Mouse (Mus musculus): ENCODE results near the gene Alg13. TPM values are rescaled to one million over a fixed set of nuclear protein-coding genes. Genes with fewer than 3 reads are reported as not detected.

Alg13 gene
- 11.6 and 13.8 TPM in 2 replicates for polyA plus RNA-seq (2014; fragmentation: Nextera tagmentation; extraction: Ambion mirVana)

DNA sequence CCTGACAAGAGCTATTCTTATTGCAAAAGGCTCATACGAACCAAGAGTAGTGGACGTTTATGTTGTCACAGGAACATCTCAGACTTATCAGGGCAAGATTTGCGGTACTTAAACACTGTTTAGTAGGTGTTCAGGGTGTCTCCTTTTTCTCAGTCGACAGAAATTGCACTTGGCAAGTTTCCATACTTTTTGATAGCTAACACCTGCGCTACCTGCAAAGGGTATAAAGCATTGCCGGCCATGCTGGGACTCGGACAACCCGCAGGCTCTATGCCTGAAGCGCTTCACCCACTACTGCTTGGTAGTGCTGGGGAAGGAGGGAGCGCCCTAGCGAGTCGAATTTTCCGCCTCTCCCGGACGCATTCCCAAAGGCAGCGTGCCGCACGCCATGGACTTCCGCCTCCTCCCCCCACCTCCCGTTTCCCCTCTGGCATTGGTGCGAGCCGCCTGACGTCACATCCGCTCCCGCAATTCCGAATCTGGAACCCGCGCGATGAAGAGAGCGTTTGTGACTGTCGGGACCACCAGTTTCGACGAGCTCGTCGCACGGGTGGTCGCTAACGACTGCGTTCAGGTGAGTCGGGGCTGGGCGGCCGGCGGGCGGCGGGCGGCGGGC lies at the start of gene Alg13:
Gene Alg13, plus strand, starts transcription at position 257 of the 616 bp plus-strand sequence.
- WGBS = 14% methylated on average over 47 of the region's 47 CpGs

DNA sequence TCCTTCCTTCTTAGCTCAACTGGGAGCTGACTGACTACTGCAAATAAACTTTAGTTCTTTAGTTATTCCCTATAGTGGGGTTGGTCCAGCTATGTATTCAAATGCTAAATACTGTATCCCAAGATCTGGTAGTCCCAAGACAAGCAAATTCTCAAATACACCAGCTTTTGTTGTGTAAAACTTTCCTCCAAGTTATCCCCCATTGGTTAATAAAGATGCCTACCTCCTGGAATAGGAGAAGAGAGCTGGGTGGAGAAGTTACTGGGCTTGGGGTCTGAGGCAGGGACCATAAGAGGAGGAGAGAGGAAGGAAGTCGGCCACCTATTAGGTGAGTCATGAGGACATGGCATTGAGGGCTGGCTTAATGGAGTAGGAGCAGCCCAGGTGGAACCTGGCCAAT lies 49.0 kb upstream of the Alg13 start:
- no peak for ATAC-seq (ENCODE audit: insufficient number of reproducible peaks, insufficient read depth, low FRiP score, low read depth)
- Histone ChIP-seq H3K9ac (ENCODE audit: low read length) (no peak overlapping the region), H3K4me3 (ENCODE audit: control insufficient read depth in 1 of 2, insufficient read depth in 1 of 2, low read depth in 1 of 2, low read length in 2 of 2) (no peak overlapping the region), H3K4me2 (ENCODE audit: low read length) (no peak overlapping the region), H3K36me3 (ENCODE audit: control insufficient read depth, insufficient read depth, low read length) (no peaks in the 10 kb centered on the region), H3K4me1 (ENCODE audit: control insufficient read depth in 2 of 2, insufficient read depth in 2 of 2, low read length in 2 of 2) (no peaks in the 10 kb centered on the region), H3K27me3 (ENCODE audit: control insufficient read depth, insufficient read depth, low read length) (no peaks in the 10 kb centered on the region), H3K27ac (replicated peaks in 1 of 2; ENCODE audit: control insufficient read depth in 1 of 2, insufficient read depth in 1 of 2, low read depth in 2 of 2, low read length in 2 of 2) (no peak overlapping the region), H3K9me3 (ENCODE audit: control insufficient read depth, low read length) (no peaks in the 10 kb centered on the region)
- WGBS = 59% methylated on average over 1 of the region's 1 CpGs

More for the DNA sequence above, at the start of gene Alg13:
- Histone ChIP-seq H3K4me1 (ENCODE audit: control insufficient read depth in 2 of 2, insufficient read depth in 2 of 2, low read length in 2 of 2) (no peaks in the 10 kb centered on the region; a peak in 1 of 4 replicates), H3K9ac (ENCODE audit: low read length) (peak within 1 kb of the TSS; percentile 77), H3K27ac (replicated peaks in 1 of 2; ENCODE audit: control insufficient read depth in 1 of 2, insufficient read depth in 1 of 2, low read depth in 2 of 2, low read length in 2 of 2) (peak within 1 kb of the TSS in 1 of 2 experiments; percentile 25; a peak in 2 of 4 replicates), H3K36me3 (ENCODE audit: control insufficient read depth, insufficient read depth, low read length) (no peaks in the 10 kb centered on the region), H3K27me3 (ENCODE audit: control insufficient read depth, insufficient read depth, low read length) (no peaks in the 10 kb centered on the region), H3K4me2 (ENCODE audit: low read length) (peak within 1 kb of the TSS; percentile 80), H3K4me3 (ENCODE audit: control insufficient read depth in 1 of 2, insufficient read depth in 1 of 2, low read depth in 1 of 2, low read length in 2 of 2) (peak within 1 kb of the TSS; percentile 63 to 84), H3K9me3 (ENCODE audit: control insufficient read depth, low read length) (no peaks in the 10 kb centered on the region)
- ATAC-seq (ENCODE audit: insufficient number of reproducible peaks, insufficient read depth, low FRiP score, low read depth) = peak; percentile 81; the same call in 1 of the 2 replicates

DNA sequence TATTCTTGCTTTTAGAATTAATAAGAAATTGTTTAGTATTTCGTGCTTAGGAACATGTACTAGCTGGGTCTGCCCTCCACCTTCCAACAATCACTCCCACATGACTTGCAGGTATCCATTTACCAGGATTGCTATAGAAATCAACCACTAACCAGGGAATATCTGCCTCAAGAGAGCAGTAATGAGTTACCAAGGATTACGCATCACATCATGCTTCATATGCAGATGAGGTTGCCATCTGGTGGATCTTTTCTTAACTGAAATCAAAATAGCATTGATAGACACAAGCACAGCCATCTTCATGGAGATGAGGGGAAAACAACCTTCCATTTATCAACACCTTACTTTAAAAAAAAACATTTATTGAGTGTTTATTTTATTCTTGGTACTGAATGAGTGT lies 16.1 kb upstream of the Alg13 start:
- 78% methylated on average over 2 of the region's 2 CpGs for WGBS
- ATAC-seq (ENCODE audit: insufficient number of reproducible peaks, insufficient read depth, low FRiP score, low read depth) = no peak
- H3K36me3 ChIP-seq (ENCODE audit: control insufficient read depth, insufficient read depth, low read length) = no peaks in the 10 kb centered on the region

DNA sequence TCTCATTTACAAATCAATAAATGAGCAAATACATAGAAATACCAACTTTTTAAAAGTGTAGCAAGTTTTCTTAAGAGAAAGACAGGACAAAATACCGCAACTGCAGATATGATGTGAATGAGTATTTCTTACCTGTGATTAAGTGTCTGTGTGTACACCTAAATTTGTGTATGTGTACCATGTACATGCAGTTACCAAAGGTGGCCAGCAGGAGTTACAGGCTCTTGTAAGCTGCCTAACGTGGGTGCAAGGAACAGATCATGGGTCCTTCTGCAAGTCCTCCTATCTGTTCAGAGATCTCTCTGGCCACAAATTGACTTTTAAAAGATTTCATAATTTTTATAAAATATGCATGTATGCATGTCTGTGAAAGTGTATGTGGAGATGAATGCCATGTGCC lies 11.9 kb upstream of the Alg13 start:
- H3K9me3 ChIP-seq (ENCODE audit: control insufficient read depth, low read length) = no peaks in the 10 kb centered on the region
- H3K4me1 ChIP-seq (ENCODE audit: control insufficient read depth in 2 of 2, insufficient read depth in 2 of 2, low read length in 2 of 2) = no peaks in the 10 kb centered on the region
- no peak overlapping the region for H3K4me3 ChIP-seq (ENCODE audit: control insufficient read depth in 1 of 2, insufficient read depth in 1 of 2, low read depth in 1 of 2, low read length in 2 of 2)
- H3K36me3 ChIP-seq (ENCODE audit: control insufficient read depth, insufficient read depth, low read length) = no peaks in the 10 kb centered on the region
- H3K27ac ChIP-seq (replicated peaks in 1 of 2; ENCODE audit: control insufficient read depth in 1 of 2, insufficient read depth in 1 of 2, low read depth in 2 of 2, low read length in 2 of 2) = no peak overlapping the region
- no peaks in the 10 kb centered on the region for H3K27me3 ChIP-seq (ENCODE audit: control insufficient read depth, insufficient read depth, low read length)
- WGBS = 87% methylated on average over 2 of the region's 2 CpGs
- no peak for ATAC-seq (ENCODE audit: insufficient number of reproducible peaks, insufficient read depth, low FRiP score, low read depth)
- no peak overlapping the region for H3K4me2 ChIP-seq (ENCODE audit: low read length)
- H3K9ac ChIP-seq (ENCODE audit: low read length) = no peak overlapping the region

More for the DNA sequence above, 16.1 kb upstream of the Alg13 start:
- no peaks in the 10 kb centered on the region for H3K9me3 ChIP-seq (ENCODE audit: control insufficient read depth, low read length)
- H3K4me2 ChIP-seq (ENCODE audit: low read length) = no peak overlapping the region
- H3K27ac ChIP-seq (replicated peaks in 1 of 2; ENCODE audit: control insufficient read depth in 1 of 2, insufficient read depth in 1 of 2, low read depth in 2 of 2, low read length in 2 of 2) = no peak overlapping the region
- no peak overlapping the region for H3K4me3 ChIP-seq (ENCODE audit: control insufficient read depth in 1 of 2, insufficient read depth in 1 of 2, low read depth in 1 of 2, low read length in 2 of 2)
- no peak overlapping the region for H3K9ac ChIP-seq (ENCODE audit: low read length)
- no peaks in the 10 kb centered on the region for H3K4me1 ChIP-seq (ENCODE audit: control insufficient read depth in 2 of 2, insufficient read depth in 2 of 2, low read length in 2 of 2)
- H3K27me3 ChIP-seq (ENCODE audit: control insufficient read depth, insufficient read depth, low read length) = no peaks in the 10 kb centered on the region

DNA sequence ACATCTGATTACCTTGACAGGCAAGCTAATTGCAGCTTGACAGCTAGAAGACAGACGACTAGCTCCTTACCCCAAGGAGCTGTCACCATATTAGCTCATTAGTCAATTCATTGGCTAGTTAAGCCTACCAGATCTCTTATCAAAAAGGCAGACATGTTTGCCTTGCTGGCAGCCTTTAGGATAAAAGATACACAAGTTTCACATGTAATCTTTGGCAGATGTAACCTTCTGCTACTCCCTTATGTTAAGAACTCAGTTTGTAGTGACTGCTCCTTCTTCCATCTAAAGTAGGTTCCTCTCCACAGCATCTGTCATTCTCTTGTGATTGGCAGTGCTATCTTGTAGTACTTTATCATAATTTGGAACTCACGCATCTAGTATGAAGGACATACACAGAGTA lies 3.6 kb upstream of the Alg13 start:
- H3K9me3 ChIP-seq (ENCODE audit: control insufficient read depth, low read length) = no peaks in the 10 kb centered on the region
- no peaks in the 10 kb centered on the region for H3K27me3 ChIP-seq (ENCODE audit: control insufficient read depth, insufficient read depth, low read length)
- no peak overlapping the region for H3K9ac ChIP-seq (ENCODE audit: low read length)
- H3K36me3 ChIP-seq (ENCODE audit: control insufficient read depth, insufficient read depth, low read length) = no peaks in the 10 kb centered on the region
- no peak overlapping the region for H3K27ac ChIP-seq (replicated peaks in 1 of 2; ENCODE audit: control insufficient read depth in 1 of 2, insufficient read depth in 1 of 2, low read depth in 2 of 2, low read length in 2 of 2)
- 60% methylated on average over 2 of the region's 2 CpGs for WGBS
- ATAC-seq (ENCODE audit: insufficient number of reproducible peaks, insufficient read depth, low FRiP score, low read depth) = no peak
- no peak overlapping the region for H3K4me3 ChIP-seq (ENCODE audit: control insufficient read depth in 1 of 2, insufficient read depth in 1 of 2, low read depth in 1 of 2, low read length in 2 of 2)
- H3K4me2 ChIP-seq (ENCODE audit: low read length) = no peak overlapping the region
- H3K4me1 ChIP-seq (ENCODE audit: control insufficient read depth in 2 of 2, insufficient read depth in 2 of 2, low read length in 2 of 2) = no peaks in the 10 kb centered on the region; a peak in 1 of 4 replicates

DNA sequence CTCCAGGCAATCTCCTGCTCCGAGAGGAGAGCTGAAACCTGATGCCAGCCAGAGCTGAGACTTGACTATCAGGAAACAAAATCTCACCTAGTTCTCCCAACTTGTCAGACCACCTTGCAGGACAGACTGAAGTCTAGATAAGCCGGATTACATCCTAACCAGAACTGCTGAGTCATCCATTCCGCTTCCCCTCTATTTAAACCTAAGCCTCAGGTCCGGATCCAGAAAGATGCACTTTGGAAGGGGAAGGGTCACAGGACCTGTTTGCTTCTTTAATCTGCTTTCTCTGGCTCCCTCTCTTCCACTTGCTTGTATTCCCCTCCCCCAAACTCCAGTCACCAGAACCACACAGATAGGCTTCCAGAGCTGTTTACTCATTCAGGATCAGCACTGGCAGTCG lies 2.6 kb upstream of the Alg13 start:
- no peak overlapping the region for H3K27ac ChIP-seq (replicated peaks in 1 of 2; ENCODE audit: control insufficient read depth in 1 of 2, insufficient read depth in 1 of 2, low read depth in 2 of 2, low read length in 2 of 2)
- H3K9ac ChIP-seq (ENCODE audit: low read length) = no peak overlapping the region
- H3K27me3 ChIP-seq (ENCODE audit: control insufficient read depth, insufficient read depth, low read length) = no peaks in the 10 kb centered on the region
- H3K4me2 ChIP-seq (ENCODE audit: low read length) = no peak overlapping the region
- no peaks in the 10 kb centered on the region for H3K36me3 ChIP-seq (ENCODE audit: control insufficient read depth, insufficient read depth, low read length)
- ATAC-seq (ENCODE audit: insufficient number of reproducible peaks, insufficient read depth, low FRiP score, low read depth) = no peak
- no peak overlapping the region for H3K4me3 ChIP-seq (ENCODE audit: control insufficient read depth in 1 of 2, insufficient read depth in 1 of 2, low read depth in 1 of 2, low read length in 2 of 2)
- no peaks in the 10 kb centered on the region for H3K9me3 ChIP-seq (ENCODE audit: control insufficient read depth, low read length)
- no peaks in the 10 kb centered on the region; a peak in 1 of 4 replicates for H3K4me1 ChIP-seq (ENCODE audit: control insufficient read depth in 2 of 2, insufficient read depth in 2 of 2, low read length in 2 of 2)
- WGBS = 21% methylated on average over 5 of the region's 5 CpGs

DNA sequence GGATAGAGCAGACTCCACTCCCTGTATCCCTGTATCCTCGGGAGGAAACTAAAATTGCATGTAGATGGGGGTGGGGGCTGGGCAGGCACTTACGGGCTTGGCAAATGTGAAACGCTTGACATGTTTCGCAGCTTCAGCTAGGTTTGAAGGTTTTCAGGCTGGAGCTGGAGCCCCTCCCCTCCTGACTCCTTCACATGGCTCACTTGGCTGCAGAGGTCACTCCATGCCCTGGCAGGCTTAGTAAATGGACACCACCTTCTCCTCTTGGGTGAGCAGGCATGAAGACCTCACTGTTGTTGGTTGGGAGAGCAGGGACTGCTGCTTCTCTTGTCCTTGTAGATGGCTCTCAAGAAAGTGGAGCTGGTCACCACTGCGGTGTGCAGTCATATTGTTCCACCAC lies 1.6 kb upstream of the Alg13 start:
- Histone ChIP-seq H3K36me3 (ENCODE audit: control insufficient read depth, insufficient read depth, low read length) (no peaks in the 10 kb centered on the region), H3K4me2 (ENCODE audit: low read length) (no peak overlapping the region), H3K27ac (replicated peaks in 1 of 2; ENCODE audit: control insufficient read depth in 1 of 2, insufficient read depth in 1 of 2, low read depth in 2 of 2, low read length in 2 of 2) (no peak overlapping the region), H3K27me3 (ENCODE audit: control insufficient read depth, insufficient read depth, low read length) (no peaks in the 10 kb centered on the region), H3K9ac (ENCODE audit: low read length) (no peak overlapping the region), H3K9me3 (ENCODE audit: control insufficient read depth, low read length) (no peaks in the 10 kb centered on the region), H3K4me3 (ENCODE audit: control insufficient read depth in 1 of 2, insufficient read depth in 1 of 2, low read depth in 1 of 2, low read length in 2 of 2) (no peak overlapping the region), H3K4me1 (ENCODE audit: control insufficient read depth in 2 of 2, insufficient read depth in 2 of 2, low read length in 2 of 2) (no peaks in the 10 kb centered on the region; a peak in 1 of 4 replicates)
- ATAC-seq (ENCODE audit: insufficient number of reproducible peaks, insufficient read depth, low FRiP score, low read depth) = no peak
- WGBS = 53% methylated on average over 5 of the region's 5 CpGs

All from heart, embryonic 14.5 days (tissue).